Comparison of ENCODE assay signal across 10 mouse cellular contexts in the genomic region with DNA sequence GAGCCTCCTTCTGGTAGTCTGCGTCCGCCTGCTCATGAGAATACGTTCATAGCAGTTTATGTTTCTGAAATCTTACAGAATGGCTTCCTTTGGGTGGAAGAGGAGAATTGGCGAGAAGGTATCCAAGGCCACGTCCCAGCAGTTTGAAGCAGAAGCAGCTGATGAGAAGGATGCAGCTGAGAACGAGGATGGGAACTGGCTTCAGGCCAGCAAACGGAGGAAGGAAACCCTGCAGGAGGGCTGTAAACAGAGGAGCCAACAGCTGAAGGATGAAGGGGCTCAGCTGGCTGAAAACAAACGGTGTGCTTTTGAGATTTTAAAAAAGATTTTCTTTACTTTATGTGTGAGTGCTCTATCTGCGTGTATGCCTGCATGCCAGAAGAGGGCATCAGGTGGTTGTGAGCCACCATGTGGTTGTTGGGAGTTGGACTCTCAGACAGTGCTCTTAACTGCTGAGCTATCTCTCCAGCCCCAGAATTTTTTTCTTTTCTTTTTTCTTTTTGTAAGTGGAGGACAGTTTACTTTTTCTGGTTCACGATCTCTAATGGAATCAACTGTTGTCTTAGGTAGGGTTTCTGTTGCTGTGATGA. TPM values are rescaled to one million over a fixed set of nuclear protein-coding genes. Genes with fewer than 3 reads are reported as not detected.
DNase-seq lines count a peak whose midpoint lies in the region; ATAC-seq and TF ChIP-seq lines count a peak whose summit lies in the region.
"Had no signal": no experiment of that assay in that cellular context is flagged by ENCODE, and none has a peak within 500 bp of the region (broad histone marks: within the 10 kb centered on the region; RNA-seq: fewer than 3 reads in every experiment).

No protein-coding gene starts in this region.

- WGBS in cerebellum, adult 2 months: 35% methylated on average over 10 of the region's 10 CpGs
- 51% methylated on average over 10 of the region's 10 CpGs for WGBS in stomach, postnatal 0 days
- whole genome bisulfite sequencing in liver, postnatal 0 days (ENCODE audit: insufficient replicate concordance): 74% methylated on average over 10 of the region's 10 CpGs

- no peak overlapping the region for H3K9ac ChIP-seq in stomach, postnatal 0 days (ENCODE audit: low read length)
- no peak overlapping the region for H3K9ac ChIP-seq in liver, postnatal 0 days (replicated peaks)

- no peak for TF ChIP-seq POLR2A in cerebellum, adult 2 months (IDR thresholded peaks at IDR 0.05; ENCODE audit: borderline replicate concordance, insufficient read depth, low read length)

- no peaks in the 10 kb centered on the region for H3K27me3 ChIP-seq in cerebellum, adult 2 months (ENCODE audit: control insufficient read depth, insufficient read depth, low read length)
- H3K27me3 ChIP-seq in stomach, postnatal 0 days (ENCODE audit: control insufficient read depth, insufficient read depth, low read length): no peaks in the 10 kb centered on the region
- no peaks in the 10 kb centered on the region for H3K27me3 ChIP-seq in liver, postnatal 0 days (ENCODE audit: insufficient read depth, low read length)

- no peak for TF ChIP-seq EP300 in stomach, postnatal 0 days (optimal IDR thresholded peaks at IDR 0.05)
- TF ChIP-seq EP300 in liver, postnatal 0 days (IDR thresholded peaks at IDR 0.05; ENCODE audit: low read depth): no peak

- H3K27ac ChIP-seq in cerebellum, adult 2 months (ENCODE audit: insufficient read depth, low read length): no peak overlapping the region
- no peak overlapping the region for H3K27ac ChIP-seq in stomach, postnatal 0 days (replicated peaks)
- H3K27ac ChIP-seq in liver, postnatal 0 days (ENCODE audit: low read depth): no peak overlapping the region
- H3K27ac ChIP-seq: embryonic facial prominence, embryonic 10.5 days; midbrain, embryonic 10.5 days had no signal

- peak; percentile 15 to 20 for DNase-seq in cerebellum, adult 18-20 months
- DNase-seq in cerebellum, adult 2 months: no peak
- DNase-seq in kidney, adult 9 months: peak; percentile 21
- no peak for DNase-seq in kidney, adult 11 months
- DNase-seq in right cerebral cortex, adult 18-20 months: peak; percentile 49
- no peak for DNase-seq in right cerebral cortex, postnatal 25 days
- DNase-seq in stomach, postnatal 0 days (ENCODE audit: low spot score): no peak
- DNase-seq in liver, postnatal 0 days: no peak

- 0 out of 2 replicates have a peak, but pooled peaks cover 3% of the 10 kb centered on the region for H3K4me1 ChIP-seq in cerebellum, adult 2 months (ENCODE audit: control insufficient read depth, insufficient read depth, low read length)
- H3K4me1 ChIP-seq in stomach, postnatal 0 days (replicated peaks; ENCODE audit: control insufficient read depth, insufficient read depth): 0 out of 2 replicates have a peak, but pooled peaks cover 2% of the 10 kb centered on the region
- peaks cover 15% of the 10 kb centered on the region for H3K4me1 ChIP-seq in liver, postnatal 0 days (ENCODE audit: insufficient read depth)

- ATAC-seq in stomach, postnatal 0 days (ENCODE audit: low FRiP score, low TSS enrichment): no peak
- ATAC-seq in liver, postnatal 0 days: no peak

- H3K4me3 ChIP-seq in cerebellum, adult 2 months (replicated peaks; ENCODE audit: insufficient read depth, low read depth, low read length): no peak overlapping the region
- no peak overlapping the region for H3K4me3 ChIP-seq in stomach, postnatal 0 days (ENCODE audit: low read depth, low read length)
- H3K4me3 ChIP-seq in liver, postnatal 0 days (ENCODE audit: low read depth, low read length): no peak overlapping the region
- H3K4me3 ChIP-seq: embryonic facial prominence, embryonic 10.5 days; midbrain, embryonic 10.5 days had no signal

- no peak overlapping the region for H3K4me2 ChIP-seq in stomach, postnatal 0 days (replicated peaks; ENCODE audit: low read depth)
- no peak overlapping the region for H3K4me2 ChIP-seq in liver, postnatal 0 days (ENCODE audit: low read depth, low read length)

- H3K36me3 ChIP-seq in stomach, postnatal 0 days (ENCODE audit: control insufficient read depth, insufficient read depth, low read length): no peaks in the 10 kb centered on the region
- H3K36me3 ChIP-seq in liver, postnatal 0 days (replicated peaks; ENCODE audit: insufficient read depth, low read length): peaks cover 12% of the 10 kb centered on the region

- no peak for TF ChIP-seq CTCF in cerebellum, adult 2 months (IDR thresholded peaks at IDR 0.05; ENCODE audit: borderline replicate concordance, insufficient read depth, low read depth, low read length)
- peak; percentile 52 for TF ChIP-seq CTCF in stomach, postnatal 0 days (IDR thresholded peaks at IDR 0.05; ENCODE audit: low read depth)
- no peak for TF ChIP-seq CTCF in liver, postnatal 0 days (IDR thresholded peaks at IDR 0.05; ENCODE audit: low read depth)

- no peaks in the 10 kb centered on the region for H3K9me3 ChIP-seq in stomach, postnatal 0 days (ENCODE audit: control insufficient read depth, low read length)
- no peaks in the 10 kb centered on the region for H3K9me3 ChIP-seq in liver, postnatal 0 days (ENCODE audit: low read length)
- H3K9me3 ChIP-seq: embryonic facial prominence, embryonic 10.5 days; midbrain, embryonic 10.5 days had no signal

RNA-seq across cellular contexts. Expression of a gene that starts 4.3 kb away (rescaled TPM):
- polyA plus RNA-seq in cerebellum, adult 2 months (2012; rRNA removed): 55.4 and 59.6 TPM in 2 replicates
- polyA plus RNA-seq in stomach, postnatal 0 days (2015; fragmentation: Nextera tagmentation; extraction: Ambion mirVana): 26.7 and 27.3 TPM in 2 replicates
- polyA plus RNA-seq in liver, postnatal 0 days (2015; fragmentation: Nextera tagmentation; extraction: Ambion mirVana): 16.3 and 16.5 TPM in 2 replicates

RNA-seq across cellular contexts. Expression of a gene that starts 45.9 kb away (rescaled TPM):
- polyA plus RNA-seq in cerebellum, adult 2 months (2012; rRNA removed): 19.5 and 20.6 TPM in 2 replicates
- polyA plus RNA-seq in stomach, postnatal 0 days (2015; fragmentation: Nextera tagmentation; extraction: Ambion mirVana): 13.7 and 13.9 TPM in 2 replicates
- polyA plus RNA-seq in liver, postnatal 0 days (2015; fragmentation: Nextera tagmentation; extraction: Ambion mirVana): 6.8 and 7.2 TPM in 2 replicates

RNA-seq across cellular contexts. Expression of a gene that starts 54.4 kb away (rescaled TPM):
- polyA plus RNA-seq in cerebellum, adult 2 months (2012; rRNA removed): 1.1 and 1.2 TPM in 2 replicates
- polyA plus RNA-seq in stomach, postnatal 0 days (2015; fragmentation: Nextera tagmentation; extraction: Ambion mirVana): 6.3 and 6.4 TPM in 2 replicates
- 0.99 and 1.5 TPM in 2 replicates for polyA plus RNA-seq in liver, postnatal 0 days (2015; fragmentation: Nextera tagmentation; extraction: Ambion mirVana)

Comparison
In these comparisons a context has a peak if more than half of its experiments do, and no peak if none do; other contexts are left out.
1. DNase-seq: peak in cerebellum, adult 18-20 months (2 of 2), kidney, adult 9 months (single experiment) and right cerebral cortex, adult 18-20 months (single experiment); none in cerebellum, adult 2 months (0 of 2), kidney, adult 11 months (single experiment), right cerebral cortex, postnatal 25 days (single experiment), stomach, postnatal 0 days (single experiment) and liver, postnatal 0 days (single experiment).